Mouse (Mus musculus) liver, embryonic 14.5 days (tissue): ENCODE measurements around the gene Sncb.

ENCODE experiments used
- CTCF ChIP-seq: IDR thresholded peaks from 2 replicates; pipeline ENCODE4 v1.5.1; 2016; ENCODE audit warnings: antibody characterized with exemption, low read depth, control low read depth
- EP300 ChIP-seq: IDR thresholded peaks from 2 replicates; pipeline ENCODE4 v1.6.1; 2016; ENCODE audit warnings: antibody characterized with exemption, low read depth

DNA sequence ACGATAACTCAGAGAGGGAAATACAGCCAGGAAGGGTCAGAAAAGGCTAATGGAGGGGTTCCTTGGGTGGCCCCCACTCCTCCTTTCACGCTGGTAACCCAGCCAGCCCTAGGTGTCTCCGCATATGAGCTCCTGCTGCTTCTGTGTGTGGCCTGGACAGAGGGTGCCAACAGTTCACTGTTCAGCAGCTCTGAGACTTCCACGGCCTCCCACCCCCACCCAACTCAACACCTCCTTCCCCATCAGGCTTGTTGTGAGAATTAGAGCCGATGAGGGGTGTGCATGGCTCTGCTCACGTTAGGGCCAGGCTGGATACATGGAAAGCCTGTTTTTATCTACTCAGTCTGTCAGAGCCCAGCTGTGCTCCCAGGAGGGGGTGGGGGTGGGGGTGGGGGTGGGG lies 20.3 kb downstream of the Sncb start:
- TF ChIP-seq EP300 = no peak
- TF ChIP-seq CTCF = no peak
